Mouse (Mus musculus) bone marrow, adult 2 months (tissue): ENCODE results near the gene Aes.

Experiments used
- CTCF ChIP-seq: fragments of 200-500 bp; IDR thresholded peaks from 2 replicates; pipeline ENCODE4 v1.5.1; 2011; ENCODE audit warnings: low read length, control low read depth; ENCODE audit not compliant: control insufficient read depth, insufficient read depth
- POLR2A ChIP-seq: fragments of 200-500 bp; IDR thresholded peaks from 2 replicates; pipeline ENCODE4 v1.6.1; 2011; ENCODE audit warnings: low read depth, mild to moderate bottlenecking, control low read depth, low read length, borderline replicate concordance; ENCODE audit not compliant: control insufficient read depth

- TF ChIP-seq POLR2A (no peak), CTCF (no peak)
Observed at GRCm38 (mm10) chr10:81543633-81544032, 15.7 kb upstream of the Aes start.
